Mouse (Mus musculus) cerebellum, adult 11-12 months (tissue): ENCODE measurements around the gene 1810010D01Rik.

Source experiments
- DNase-seq: peaks from one replicate; pipeline ENCODE4 v3.0.0; 2022

Gene 1810010D01Rik

DNA sequence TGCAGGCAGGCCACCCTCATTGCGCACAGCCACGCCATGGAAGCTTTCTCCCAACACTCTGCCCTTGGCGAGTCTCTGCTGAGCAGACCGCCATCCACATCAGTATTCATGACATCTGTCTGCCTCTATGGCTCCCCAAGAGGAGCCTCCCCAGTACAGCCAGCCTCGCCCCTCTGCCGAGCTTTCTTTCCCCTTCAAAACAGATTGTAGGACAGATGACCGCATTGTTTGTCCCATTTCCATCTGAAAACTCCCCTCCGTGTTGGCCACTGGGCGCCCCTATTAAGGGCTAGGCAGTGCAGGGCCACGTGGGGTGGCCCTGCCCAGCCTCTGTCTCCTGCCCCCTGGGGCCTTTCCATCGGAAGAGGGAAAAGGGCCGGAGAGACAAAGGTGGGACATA is 34.8 kb downstream of the 1810010D01Rik start:
- DNase-seq: no peak

DNA sequence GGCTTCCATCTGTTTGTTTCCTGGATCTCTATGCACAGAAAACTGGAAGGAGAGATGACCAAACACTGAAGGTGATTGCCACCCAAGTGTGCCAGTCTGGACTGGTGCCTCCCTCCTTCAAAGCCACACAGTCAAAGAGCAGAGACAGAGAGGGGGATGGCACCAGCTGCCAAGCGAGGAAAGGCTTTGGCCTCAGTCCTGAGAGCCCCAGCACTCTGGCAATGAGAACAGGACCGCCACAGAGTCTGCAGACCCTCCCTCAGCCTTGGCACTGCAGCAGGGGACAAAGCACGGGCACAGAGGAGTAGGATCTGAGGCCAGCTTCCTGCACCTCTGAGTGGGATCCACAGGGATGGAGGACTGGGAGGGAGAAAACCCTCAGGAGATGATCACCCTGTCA is 38.2 kb downstream of the 1810010D01Rik start:
- no peak for DNase-seq

DNA sequence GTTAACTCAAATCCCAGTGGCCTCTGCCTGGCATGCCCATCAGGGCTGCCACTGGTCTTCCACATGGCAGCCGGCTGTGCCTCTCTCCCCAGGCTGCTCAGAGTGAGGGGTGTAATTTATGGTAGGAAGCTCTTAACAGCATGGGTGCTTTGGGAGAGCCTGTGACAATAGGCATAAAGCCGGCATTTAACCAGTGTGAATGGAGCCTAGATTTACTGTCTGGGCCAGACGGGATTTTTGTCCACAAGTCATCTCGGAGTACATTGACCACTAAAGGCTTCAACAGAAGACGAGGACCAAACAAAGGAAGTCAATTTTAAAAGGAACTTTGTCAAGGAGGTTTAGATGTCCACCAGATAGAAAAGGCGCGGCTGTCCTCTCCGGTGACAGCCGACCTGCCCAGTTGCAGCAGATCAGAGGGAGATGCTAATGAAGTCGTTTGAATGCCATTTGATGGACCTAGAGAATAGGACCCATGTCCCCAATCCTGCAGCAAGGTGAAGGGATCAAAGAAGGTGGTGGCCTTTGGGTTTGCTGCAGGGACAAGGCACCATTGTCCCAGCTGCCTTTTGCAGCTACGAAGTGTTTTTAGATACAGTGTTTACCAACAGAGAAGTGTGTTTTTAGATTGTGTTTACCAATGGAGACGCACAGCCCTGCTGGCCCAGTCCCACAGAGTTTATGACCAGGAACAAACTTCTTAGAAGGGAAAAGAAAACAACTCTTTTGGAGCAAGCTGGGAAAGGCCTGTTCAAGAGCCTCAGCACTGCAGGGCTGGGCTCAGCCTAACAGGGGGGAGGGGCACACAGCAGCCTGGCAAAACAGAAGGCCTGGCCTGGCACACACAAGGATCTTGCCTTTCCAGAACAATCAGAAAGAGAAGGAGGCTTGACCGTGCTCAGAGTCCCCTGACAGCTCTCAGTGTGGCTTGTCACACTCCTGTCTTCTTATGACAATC is 48.4 kb downstream of the 1810010D01Rik start:
- DNase-seq: no peak
